Mouse (Mus musculus) kidney, postnatal 0 days (tissue): ENCODE results near the gene Eif3i. TPM values are rescaled to one million over a fixed set of nuclear protein-coding genes. Genes with fewer than 3 reads are reported as not detected.
A peak's percentile ranks its signal among the peaks of the same experiment; 100 is the strongest.

ENCODE experiments used
- ATAC-seq: fragments of 200-750 bp; cut with Nextera tagmentation; replicated peaks from 2 replicates; pipeline ENCODE4 v1.8.0; 2017; ENCODE audit warnings: low read depth, moderate number of reproducible peaks, moderate TSS enrichment, moderate library complexity; ENCODE audit not compliant: low FRiP score
- DNase-seq: peaks from one replicate; pipeline ENCODE4 v3.0.0-alpha.2; 2016; ENCODE audit warnings: low spot score
- H3K27ac ChIP-seq: fragments of 300-500 bp; sonication (generic); 2 replicates; pipeline ENCODE4 v1.5.1; 2014; ENCODE audit warnings: mild to moderate bottlenecking
- H3K27me3 ChIP-seq: fragments of 300-500 bp; sonication (generic); 2 replicates; pipeline ENCODE4 v1.6.1; 2014; ENCODE audit warnings: low read length, mixed read lengths; ENCODE audit not compliant: insufficient read depth
- H3K36me3 ChIP-seq: fragments of 300-500 bp; sonication (generic); 2 replicates; pipeline ENCODE4 v1.6.1; 2014; ENCODE audit warnings: low read length, mixed read lengths; ENCODE audit not compliant: insufficient read depth
- H3K4me1 ChIP-seq: fragments of 300-500 bp; sonication (generic); replicated peaks from 2 replicates; pipeline ENCODE4 v1.6.1; 2014; ENCODE audit warnings: antibody characterized with exemption, low read length, mixed read lengths; ENCODE audit not compliant: insufficient read depth
- H3K4me2 ChIP-seq: fragments of 300-500 bp; sonication (generic); 2 replicates; pipeline ENCODE4 v1.6.1; 2014; ENCODE audit warnings: mild to moderate bottlenecking, low read length, moderate library complexity, mixed read lengths
- H3K4me3 ChIP-seq: fragments of 300-500 bp; sonication (generic); replicated peaks from 2 replicates; pipeline ENCODE4 v1.5.1; 2014; ENCODE audit warnings: low read depth, low read length
- H3K9ac ChIP-seq: fragments of 300-500 bp; sonication (generic); 2 replicates; pipeline ENCODE4 v1.6.1; 2014; ENCODE audit warnings: low read depth, low read length
- H3K9me3 ChIP-seq: fragments of 300-500 bp; sonication (generic); replicated peaks from 2 replicates; pipeline ENCODE4 v1.6.1; 2016; ENCODE audit warnings: low read length, inconsistent platforms, mixed read lengths
- CTCF ChIP-seq: IDR thresholded peaks from 2 replicates; pipeline ENCODE4 v1.5.1; 2016; ENCODE audit warnings: antibody characterized with exemption, low read depth, mild to moderate bottlenecking, moderate library complexity
- WGBS: fragments of 180-500 bp; shearing (Covaris S2); extraction: QIAGEN DNeasy Blood & Tissue Kit; methylation state at CpG from one replicate; pipeline ENCODE4 v1.1.7; 2014; 5-methylcytosine and 5-hydroxymethylcytosine counted together
- polyA plus RNA-seq: library from polyadenylated mRNA; unstranded; fragments of >200 nt; fragmentation: Nextera tagmentation; extraction: Ambion mirVana; gene quantifications from 2 replicates; pipeline ENCODE4 v1.2.1, GENCODE M21; 2015

Gene Eif3i
- polyA plus RNA-seq, 1 experiment from 2014 or later: 298 TPM

DNA sequence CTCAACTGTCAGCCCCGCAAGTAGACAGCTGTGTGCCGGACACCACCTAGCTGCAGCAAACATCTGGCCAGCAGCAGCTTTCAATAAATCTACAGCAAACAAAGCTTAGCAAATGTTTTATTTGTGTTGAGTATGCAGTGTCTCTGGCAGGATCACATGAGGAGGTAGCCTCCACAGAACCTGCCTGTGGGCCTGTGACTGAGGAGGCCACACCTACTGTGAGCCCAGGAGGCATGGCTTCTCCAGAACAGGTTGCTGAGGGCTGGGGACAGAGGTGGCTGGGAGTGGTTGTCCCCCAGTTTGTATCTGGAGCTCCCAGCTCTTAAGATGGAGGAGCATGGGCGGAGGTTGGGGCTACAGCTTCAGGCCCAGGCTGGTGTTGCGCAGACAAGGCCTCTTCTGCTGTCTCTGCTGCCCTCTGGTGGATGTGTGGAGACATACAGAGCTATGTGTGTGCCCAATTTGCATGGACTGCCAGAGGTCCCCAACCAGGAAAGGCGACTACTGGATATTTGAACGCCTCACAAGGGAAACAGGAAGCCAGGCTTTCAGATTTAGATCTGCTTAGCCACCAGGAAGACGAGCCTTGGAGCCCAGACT lies 8.1 kb upstream of the Eif3i start:
- H3K9ac ChIP-seq: no peak overlapping the region; the same call in 1 of the 2 replicates
- H3K27me3 ChIP-seq: no peaks in the 10 kb centered on the region
- no peak overlapping the region for H3K4me3 ChIP-seq
- no peaks in the 10 kb centered on the region for H3K9me3 ChIP-seq
- H3K36me3 ChIP-seq: peaks cover 27% of the 10 kb centered on the region
- no peak overlapping the region for H3K27ac ChIP-seq
- DNase-seq: peak; percentile 94
- H3K4me2 ChIP-seq: no peak overlapping the region
- peak; percentile 95 for TF ChIP-seq CTCF
- 36% methylated on average over 7 of the region's 7 CpGs for WGBS
- no peaks in the 10 kb centered on the region for H3K4me1 ChIP-seq
- peak; percentile 74 for ATAC-seq

DNA sequence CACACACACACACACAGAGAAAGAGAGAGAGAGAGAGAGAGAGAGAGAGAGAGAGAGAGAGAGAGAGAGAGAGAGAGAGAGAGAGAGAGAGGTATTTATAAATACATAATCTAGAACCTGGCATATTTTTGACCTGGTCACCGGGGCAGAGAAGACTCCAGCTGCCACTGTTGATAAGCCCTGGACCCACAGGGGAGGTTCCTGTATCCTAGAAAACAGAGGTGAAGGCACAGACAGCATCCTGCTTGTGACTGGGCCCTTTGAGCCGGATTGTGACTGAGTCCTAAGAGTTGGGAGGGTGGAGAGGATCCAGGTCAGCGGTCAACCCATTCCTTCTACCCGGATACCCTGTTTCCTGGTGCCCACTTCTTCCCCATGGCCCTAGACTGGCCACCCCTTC lies 11.6 kb downstream of the Eif3i start:
- DNase-seq (no peak), ATAC-seq (no peak)
- H3K9me3 ChIP-seq: no peaks in the 10 kb centered on the region
- TF ChIP-seq CTCF: no peak
- H3K4me1 ChIP-seq: no peaks in the 10 kb centered on the region
- H3K4me3 ChIP-seq: no peak overlapping the region
- H3K27ac ChIP-seq: no peak overlapping the region
- no peak overlapping the region for H3K9ac ChIP-seq
- no peak overlapping the region for H3K4me2 ChIP-seq
- WGBS: 62% methylated on average over 4 of the region's 4 CpGs
- H3K36me3 ChIP-seq: peaks cover 26% of the 10 kb centered on the region
- no peaks in the 10 kb centered on the region for H3K27me3 ChIP-seq

DNA sequence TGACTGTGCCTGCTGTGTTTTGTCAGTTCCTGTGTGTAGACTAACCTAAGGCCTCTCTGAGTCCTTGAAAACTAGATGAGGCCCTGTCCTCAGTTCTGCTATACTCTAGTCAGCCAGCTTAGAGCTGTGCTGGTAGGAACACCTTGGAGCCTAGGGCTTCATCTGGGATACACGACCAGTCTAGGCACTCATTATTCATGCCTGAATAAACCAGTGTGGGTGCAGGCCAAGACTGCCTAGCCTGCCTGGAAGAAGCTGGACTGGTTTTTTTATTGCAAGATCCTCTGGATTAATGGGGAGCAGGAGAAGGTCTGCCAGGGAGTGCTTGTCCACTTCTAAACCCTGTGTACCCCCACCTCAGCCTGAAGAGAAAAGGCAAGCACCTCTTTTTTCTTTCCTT lies 13.5 kb downstream of the Eif3i start:
- no peaks in the 10 kb centered on the region for H3K27me3 ChIP-seq
- no peaks in the 10 kb centered on the region for H3K4me1 ChIP-seq
- H3K4me3 ChIP-seq: no peak overlapping the region
- TF ChIP-seq CTCF: no peak
- H3K36me3 ChIP-seq: peaks cover 10% of the 10 kb centered on the region
- no peak overlapping the region for H3K4me2 ChIP-seq
- H3K9ac ChIP-seq: no peak overlapping the region
- 32% methylated on average over 1 of the region's 1 CpGs for WGBS
- H3K9me3 ChIP-seq: no peaks in the 10 kb centered on the region
- ATAC-seq (no peak), DNase-seq (no peak)
- H3K27ac ChIP-seq: peak overlapping the region; percentile 47; the same call in 1 of the 2 replicates

DNA sequence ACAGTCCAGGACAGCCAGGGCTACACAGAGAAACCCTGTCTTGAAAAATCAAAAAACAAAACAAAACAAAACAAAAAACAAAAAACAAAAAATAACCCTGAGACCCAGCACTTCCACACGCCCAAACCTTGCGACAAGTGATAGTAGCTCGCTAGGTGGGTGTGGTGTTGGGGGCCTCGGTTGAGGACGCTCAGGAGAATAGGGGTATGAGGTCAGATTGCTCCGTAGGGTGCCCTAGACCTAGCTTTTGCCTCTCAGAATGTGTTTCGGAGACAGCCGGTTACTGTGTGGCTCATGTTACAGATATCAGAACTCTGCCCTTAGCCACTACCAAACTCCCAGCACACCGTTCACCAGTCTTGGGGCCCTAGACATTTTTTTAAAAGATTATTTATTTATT lies 14.7 kb downstream of the Eif3i start:
- DNase-seq (no peak), ATAC-seq (no peak)
- peak overlapping the region; percentile 51; the same call in 1 of the 2 replicates for H3K9ac ChIP-seq
- H3K36me3 ChIP-seq: no peaks in the 10 kb centered on the region
- H3K4me3 ChIP-seq: peak overlapping the region; percentile 44; the same call in 1 of the 2 replicates
- TF ChIP-seq CTCF: no peak
- 63% methylated on average over 9 of the region's 9 CpGs for WGBS
- no peaks in the 10 kb centered on the region for H3K27me3 ChIP-seq
- no peaks in the 10 kb centered on the region for H3K9me3 ChIP-seq
- H3K4me1 ChIP-seq: no peaks in the 10 kb centered on the region
- H3K4me2 ChIP-seq: peak overlapping the region; percentile 70
- H3K27ac ChIP-seq: peak overlapping the region; percentile 80

DNA sequence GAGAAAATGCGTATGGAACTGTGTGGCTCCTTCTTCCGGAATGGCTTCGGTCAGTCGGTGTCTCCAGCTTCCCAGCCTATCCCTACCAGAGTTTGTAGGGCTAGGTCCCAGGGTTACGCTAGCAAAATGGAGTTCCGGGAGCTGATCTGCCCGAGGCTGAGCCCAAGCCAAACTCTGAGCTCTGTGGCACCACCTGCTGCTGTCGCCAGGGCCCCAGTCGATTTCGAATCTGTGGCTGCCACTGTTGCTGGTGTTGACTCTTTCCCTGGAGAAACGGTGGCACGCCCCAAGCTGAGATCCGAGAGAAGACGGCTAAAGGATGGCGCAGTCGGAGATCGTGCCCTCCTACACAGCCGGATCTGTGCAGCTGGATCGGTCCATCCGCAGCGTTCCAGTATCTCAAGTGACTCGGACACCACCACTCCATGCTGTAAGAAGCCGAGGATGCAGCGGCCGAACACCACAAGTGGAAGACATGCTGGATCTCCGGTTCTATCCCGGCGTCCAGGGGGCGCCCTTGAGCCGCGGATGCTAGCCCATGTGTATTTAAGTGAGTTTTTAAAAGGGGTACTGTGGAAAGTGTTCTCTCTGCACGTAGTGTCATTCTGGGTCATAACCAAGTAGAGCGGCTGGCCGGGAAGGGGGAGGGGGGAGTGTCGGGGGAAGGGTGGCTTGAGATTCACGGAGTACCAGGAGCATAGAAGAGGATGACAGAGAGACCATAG lies 15.4 kb downstream of the Eif3i start:
- no peaks in the 10 kb centered on the region for H3K27me3 ChIP-seq
- H3K4me3 ChIP-seq: peak overlapping the region; percentile 44
- H3K27ac ChIP-seq: peak overlapping the region; percentile 80
- peak overlapping the region; percentile 70 for H3K4me2 ChIP-seq
- no peaks in the 10 kb centered on the region for H3K36me3 ChIP-seq
- ATAC-seq: peak; percentile 78
- WGBS: 1% methylated on average over 36 of the region's 36 CpGs
- no peaks in the 10 kb centered on the region for H3K9me3 ChIP-seq
- TF ChIP-seq CTCF: peak; percentile 81
- H3K9ac ChIP-seq: peak overlapping the region; percentile 51
- no peaks in the 10 kb centered on the region for H3K4me1 ChIP-seq
- peak; percentile 89 for DNase-seq

DNA sequence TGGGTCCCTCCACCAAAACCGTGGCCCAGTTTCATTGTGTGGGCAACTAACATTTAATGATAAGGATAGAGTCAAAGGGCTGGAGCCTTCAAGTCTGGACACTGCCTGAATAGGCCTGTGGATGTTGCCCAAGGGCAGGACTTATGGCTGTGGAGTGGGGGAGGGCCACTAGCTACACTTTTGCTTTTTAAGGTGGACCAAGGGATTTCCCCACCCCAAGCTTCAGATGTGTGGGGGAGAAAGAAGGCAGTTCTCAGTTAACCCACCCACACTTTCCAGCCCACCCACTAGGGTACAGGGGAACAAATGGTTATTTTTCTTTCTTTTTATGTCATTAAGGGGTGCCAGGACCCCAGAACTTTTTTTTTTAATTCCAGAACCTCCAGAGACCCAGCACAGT lies 16.1 kb downstream of the Eif3i start:
- 55% methylated on average over 1 of the region's 1 CpGs for WGBS
- H3K4me2 ChIP-seq: peak overlapping the region; percentile 70
- no peaks in the 10 kb centered on the region for H3K4me1 ChIP-seq
- H3K4me3 ChIP-seq: peak overlapping the region; percentile 44
- DNase-seq (no peak), ATAC-seq (no peak)
- H3K9ac ChIP-seq: peak overlapping the region; percentile 51
- TF ChIP-seq CTCF: no peak
- peak overlapping the region; percentile 80 for H3K27ac ChIP-seq
- no peaks in the 10 kb centered on the region for H3K36me3 ChIP-seq
- H3K27me3 ChIP-seq: no peaks in the 10 kb centered on the region
- H3K9me3 ChIP-seq: no peaks in the 10 kb centered on the region
